In genomic region chr5:121201739-121202138, GRCm38 (mm10) we compare ENCODE assay signal across 9 mouse cellular contexts. TPM values are rescaled to one million over a fixed set of nuclear protein-coding genes. Genes with fewer than 3 reads are reported as not detected.
DNase-seq lines count a peak whose midpoint lies in the region; ATAC-seq and TF ChIP-seq lines count a peak whose summit lies in the region.
"Had no signal": no experiment of that assay in that cellular context is flagged by ENCODE, and none has a peak within 500 bp of the region (broad histone marks: within the 10 kb centered on the region; RNA-seq: fewer than 3 reads in every experiment).

No protein-coding gene starts in this region.

- 28% methylated on average over 3 of the region's 3 CpGs for WGBS in thymus, adult 2 months
- WGBS in forebrain, embryonic 11.5 days = 59% methylated on average over 3 of the region's 3 CpGs

- no peak overlapping the region for H3K4me2 ChIP-seq in forebrain, embryonic 11.5 days (ENCODE audit: low read depth, low read length, severe bottlenecking)

- H3K4me3 ChIP-seq in gastrocnemius, adult 2 months = no peak overlapping the region
- H3K4me3 ChIP-seq in thymus, adult 2 months (ENCODE audit: control insufficient read depth, insufficient read depth, low read length) = no peak overlapping the region
- no peak overlapping the region for H3K4me3 ChIP-seq in forebrain, embryonic 11.5 days (ENCODE audit: low read depth, low read length)
- H3K4me3 ChIP-seq: midbrain, embryonic 10.5 days had no signal

- no peak for TF ChIP-seq POLR2A in thymus, adult 2 months (IDR thresholded peaks at IDR 0.05; ENCODE audit: control insufficient read depth, extremely low read depth, insufficient read depth, low read length, poor library complexity)

- H3K9ac ChIP-seq in forebrain, embryonic 11.5 days (ENCODE audit: low read length) = no peak overlapping the region

- peaks cover 9% of the 10 kb centered on the region for H3K36me3 ChIP-seq in thymus, adult 2 months (ENCODE audit: control insufficient read depth, insufficient read depth, low read length)
- peaks cover 7% of the 10 kb centered on the region for H3K36me3 ChIP-seq in forebrain, embryonic 11.5 days (ENCODE audit: control insufficient read depth, insufficient read depth, low read length)

- ATAC-seq in cerebellum, adult (ENCODE audit: insufficient number of reproducible peaks, low FRiP score, low TSS enrichment) = no peak
- ATAC-seq in forebrain, embryonic 11.5 days (replicated peaks; ENCODE audit: low FRiP score) = no peak

- intact Hi-C loops in gastrocnemius, adult 2 months (cut with DNase I) = no loop called here

- no peaks in the 10 kb centered on the region for H3K9me3 ChIP-seq in forebrain, embryonic 11.5 days (ENCODE audit: control insufficient read depth, low read length)
- H3K9me3 ChIP-seq: midbrain, embryonic 10.5 days had no signal

- no peak for DNase-seq in gastrocnemius, adult 2 months
- DNase-seq in gastrocnemius, adult 8-10 months (ENCODE audit: low spot score in 2 of 2) = no peak
- peak; percentile 51 for DNase-seq in thymus, adult 2 months
- DNase-seq in thymus, postnatal 36 days = no peak
- peak; percentile 78 for DNase-seq in hindlimb bud, embryonic 11.5 days (ENCODE audit: extremely low spot score, low read depth, low spot score)
- peak; percentile 14 for DNase-seq in thymus, postnatal 25 days
- DNase-seq in forebrain, embryonic 11.5 days (ENCODE audit: low spot score) = no peak

- H3K27ac ChIP-seq in gastrocnemius, adult 2 months = no peak overlapping the region
- no peak overlapping the region for H3K27ac ChIP-seq in thymus, adult 2 months (ENCODE audit: control insufficient read depth, insufficient read depth, low read length)
- no peak overlapping the region for H3K27ac ChIP-seq in forebrain, embryonic 11.5 days (ENCODE audit: low read depth, low read length)
- H3K27ac ChIP-seq: midbrain, embryonic 10.5 days had no signal

- H3K4me1 ChIP-seq in thymus, adult 2 months (replicated peaks; ENCODE audit: control insufficient read depth, insufficient read depth, low read length) = peaks cover 11% of the 10 kb centered on the region
- H3K4me1 ChIP-seq in forebrain, embryonic 11.5 days (replicated peaks; ENCODE audit: control insufficient read depth, insufficient read depth, low read length) = peaks cover 6% of the 10 kb centered on the region

- H3K27me3 ChIP-seq in thymus, adult 2 months (ENCODE audit: control insufficient read depth, insufficient read depth, low read length) = no peaks in the 10 kb centered on the region
- H3K27me3 ChIP-seq in forebrain, embryonic 11.5 days (ENCODE audit: control insufficient read depth, insufficient read depth, low read length) = no peaks in the 10 kb centered on the region

- TF ChIP-seq CTCF in gastrocnemius, adult 2 months (IDR thresholded peaks at IDR 0.05) = peak; percentile 71
- no peak for TF ChIP-seq CTCF in thymus, adult 2 months (IDR thresholded peaks at IDR 0.05; ENCODE audit: borderline replicate concordance, control insufficient read depth, extremely low read depth, insufficient read depth, low read length, poor library complexity)

RNA-seq across cellular contexts. Expression of gene Rpl6, which starts 2.5 kb away (rescaled TPM):
- 100 to 1,000 TPM; 445 to 518 TPM for total RNA-seq in gastrocnemius, adult 2 months (2021)
- 100 to 1,000 TPM; 405 to 594 (median 505) TPM for total RNA-seq in gastrocnemius, adult 8-10 months (2022)
- polyA plus RNA-seq in thymus, adult 2 months (2012; rRNA removed) = 391 and 394 TPM in 2 replicates
- 586 and 620 TPM in 2 replicates for polyA plus RNA-seq in forebrain, embryonic 11.5 days (2014; fragmentation: Nextera tagmentation; extraction: Ambion mirVana)

RNA-seq across cellular contexts. Expression of gene Ptpn11, which starts 10.5 kb away (rescaled TPM):
- 10 to 100 TPM; 70.6 to 74.4 TPM for total RNA-seq in gastrocnemius, adult 2 months (2021)
- total RNA-seq in gastrocnemius, adult 8-10 months (2022) = 10 to 100 TPM; 60.1 to 89.9 (median 74.9) TPM
- 30.0 and 33.1 TPM in 2 replicates for polyA plus RNA-seq in thymus, adult 2 months (2012; rRNA removed)
- polyA plus RNA-seq in forebrain, embryonic 11.5 days (2014; fragmentation: Nextera tagmentation; extraction: Ambion mirVana) = 27.4 and 28.6 TPM in 2 replicates

RNA-seq across cellular contexts. Expression of gene Hectd4, which starts 18.3 kb away (rescaled TPM):
- 10 to 100 TPM; 13.7 to 13.8 TPM for total RNA-seq in gastrocnemius, adult 2 months (2021)
- total RNA-seq in gastrocnemius, adult 8-10 months (2022) = 10 to 100 TPM; 12.3 to 16.7 (median 13.9) TPM
- polyA plus RNA-seq in thymus, adult 2 months (2012; rRNA removed) = 61.5 and 67.5 TPM in 2 replicates
- polyA plus RNA-seq in forebrain, embryonic 11.5 days (2014; fragmentation: Nextera tagmentation; extraction: Ambion mirVana) = 11.5 and 13.4 TPM in 2 replicates

Comparison
In these comparisons a context has a peak if more than half of its experiments do, and no peak if none do; other contexts are left out.
1. DNase-seq: peak in thymus, adult 2 months (single experiment), hindlimb bud, embryonic 11.5 days (single experiment) and thymus, postnatal 25 days (single experiment); none in gastrocnemius, adult 2 months (single experiment), gastrocnemius, adult 8-10 months (0 of 2), thymus, postnatal 36 days (0 of 2) and forebrain, embryonic 11.5 days (single experiment).